In the genomic region with DNA sequence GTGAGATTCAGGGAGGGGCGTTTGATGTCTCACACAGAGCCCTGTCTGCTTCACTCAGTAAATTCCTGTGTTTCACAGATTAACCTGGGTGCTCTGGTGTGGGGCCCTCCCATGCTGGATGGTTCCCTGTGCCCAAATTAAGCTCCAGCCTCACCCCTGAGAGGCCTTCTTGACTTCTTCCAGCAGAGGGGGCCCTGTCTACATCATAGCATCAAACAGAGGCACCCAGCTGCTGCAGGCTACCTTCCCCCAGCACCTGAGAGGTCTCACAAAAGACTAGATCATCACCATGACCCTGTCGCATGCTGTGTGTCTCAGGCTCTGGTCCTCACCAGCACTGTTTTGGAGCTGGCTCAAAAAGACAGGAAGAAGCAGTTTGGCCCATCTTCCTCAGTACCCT, we compare ENCODE assay signal across 18 mouse cellular contexts. TPM values are rescaled to one million over a fixed set of nuclear protein-coding genes. Genes with fewer than 3 reads are reported as not detected.
DNase-seq lines count a peak whose midpoint lies in the region; ATAC-seq and TF ChIP-seq lines count a peak whose summit lies in the region.
"Had no signal": no experiment of that assay in that cellular context is flagged by ENCODE, and none has a peak within 500 bp of the region (broad histone marks: within the 10 kb centered on the region; RNA-seq: fewer than 3 reads in every experiment).

No protein-coding gene starts in this region.

- H3K4me2 ChIP-seq in liver, postnatal 0 days (ENCODE audit: low read depth, low read length), result no peak overlapping the region
- no peak overlapping the region for H3K4me2 ChIP-seq in liver, embryonic 12.5 days
- no peak overlapping the region for H3K4me2 ChIP-seq in CH12.LX (ENCODE audit: insufficient read depth, low read depth, poor library complexity, severe bottlenecking)
- H3K4me2 ChIP-seq: embryonic facial prominence, embryonic 13.5 days; heart, embryonic 15.5 days; kidney, embryonic 15.5 days; limb, embryonic 13.5 days; midbrain, embryonic 13.5 days had no signal

- DNase-seq in gastrocnemius, adult 2 months, result no peak
- DNase-seq in gastrocnemius, postnatal 25 days, result no peak
- DNase-seq in liver, postnatal 0 days, result no peak
- DNase-seq in CH12.LX (ENCODE audit: extremely low read depth) (no peak), MEL (ENCODE audit: low read depth, low spot score) (no peak)
- no peak for DNase-seq in heart, adult 8-10 months (ENCODE audit: low spot score)
- DNase-seq: cerebellum, adult 8-10 months; layer of hippocampus, postnatal 36 days had no signal

- ATAC-seq in liver, postnatal 0 days, result no peak
- no peak for ATAC-seq in liver, embryonic 12.5 days
- ATAC-seq: forebrain, embryonic 14.5 days; intestine, embryonic 16.5 days; lung, postnatal 0 days; midbrain, embryonic 13.5 days had no signal

- no peak for TF ChIP-seq POLR2A in CH12.LX (IDR thresholded peaks at IDR 0.05; ENCODE audit: low read depth, low read length)
- TF ChIP-seq POLR2A in MEL (IDR thresholded peaks at IDR 0.05; ENCODE audit: control insufficient read depth in 1 of 2, insufficient read depth in 1 of 2, low read depth in 1 of 2, low read length in 2 of 2, poor library complexity in 1 of 2), result no peak

- H3K27ac ChIP-seq in gastrocnemius, adult 2 months, result no peak overlapping the region
- no peak overlapping the region for H3K27ac ChIP-seq in liver, postnatal 0 days (ENCODE audit: low read depth)
- H3K27ac ChIP-seq in liver, embryonic 12.5 days, result no peak overlapping the region
- H3K27ac ChIP-seq in CH12.LX (ENCODE audit: insufficient read depth, low read depth) (no peak overlapping the region), MEL (ENCODE audit: control insufficient read depth, low read depth, low read length) (no peak overlapping the region)
- H3K27ac ChIP-seq: embryonic facial prominence, embryonic 13.5 days; heart, embryonic 15.5 days; kidney, embryonic 15.5 days; limb, embryonic 13.5 days; liver, embryonic 14.5 days; midbrain, embryonic 13.5 days had no signal

- 69% methylated on average over 2 of the region's 2 CpGs for WGBS in liver, postnatal 0 days (ENCODE audit: insufficient replicate concordance)
- 63% methylated on average over 2 of the region's 2 CpGs for WGBS in liver, embryonic 12.5 days (ENCODE audit: insufficient replicate concordance)

- H3K9me3 ChIP-seq in liver, postnatal 0 days (ENCODE audit: low read length), result no peaks in the 10 kb centered on the region
- no peaks in the 10 kb centered on the region for H3K9me3 ChIP-seq in liver, embryonic 12.5 days (replicated peaks)
- H3K9me3 ChIP-seq in CH12.LX (replicated peaks; ENCODE audit: low read length) (peaks cover 18% of the 10 kb centered on the region), MEL (replicated peaks; ENCODE audit: insufficient read depth, low read length) (no peaks in the 10 kb centered on the region)
- H3K9me3 ChIP-seq: embryonic facial prominence, embryonic 13.5 days; heart, embryonic 15.5 days; kidney, embryonic 15.5 days; limb, embryonic 13.5 days; midbrain, embryonic 13.5 days had no signal

- dilution Hi-C loops in CH12.LX (cut with MboI; ENCODE audit: extremely low pct_ligation_motif_present, extremely low pct_unique_long_range_greater_than_20kb, low sequenced_read_pairs), result no loop called here

- TF ChIP-seq EP300 in liver, postnatal 0 days (IDR thresholded peaks at IDR 0.05; ENCODE audit: low read depth), result no peak
- TF ChIP-seq EP300 in CH12.LX (IDR thresholded peaks at IDR 0.05; ENCODE audit: low read length) (no peak), MEL (IDR thresholded peaks at IDR 0.05; ENCODE audit: low read depth in 1 of 2, low read length in 2 of 2) (no peak)

- H3K4me3 ChIP-seq in gastrocnemius, adult 2 months, result no peak overlapping the region
- no peak overlapping the region for H3K4me3 ChIP-seq in liver, postnatal 0 days (ENCODE audit: low read depth, low read length)
- no peak overlapping the region for H3K4me3 ChIP-seq in liver, embryonic 12.5 days
- H3K4me3 ChIP-seq in CH12.LX (replicated peaks in 1 of 3; ENCODE audit: low read depth in 2 of 3, low read length in 2 of 3, poor library complexity in 1 of 3), result no peak overlapping the region
- H3K4me3 ChIP-seq in MEL (ENCODE audit: control insufficient read depth in 1 of 2, insufficient read depth in 1 of 2, low read depth in 2 of 2, low read length in 2 of 2), result no peak overlapping the region
- H3K4me3 ChIP-seq: embryonic facial prominence, embryonic 13.5 days; heart, embryonic 15.5 days; kidney, embryonic 15.5 days; limb, embryonic 13.5 days; midbrain, embryonic 13.5 days had no signal

- intact Hi-C loops in gastrocnemius, adult 2 months (cut with DNase I), result no loop called here

- H3K36me3 ChIP-seq in liver, postnatal 0 days (replicated peaks; ENCODE audit: insufficient read depth, low read length), result no peaks in the 10 kb centered on the region
- no peaks in the 10 kb centered on the region for H3K36me3 ChIP-seq in liver, embryonic 12.5 days
- H3K36me3 ChIP-seq in CH12.LX (replicated peaks in 1 of 2; ENCODE audit: control insufficient read depth in 1 of 2, insufficient read depth in 1 of 2, low read length in 1 of 2) (no peaks in the 10 kb centered on the region), MEL (ENCODE audit: control insufficient read depth in 1 of 2, insufficient read depth in 2 of 2, low read length in 2 of 2) (no peaks in the 10 kb centered on the region)

- H3K79me2 ChIP-seq in CH12.LX (replicated peaks; ENCODE audit: control insufficient read depth, extremely low read depth, insufficient read depth, poor library complexity, severe bottlenecking) (no peaks in the 10 kb centered on the region), MEL (ENCODE audit: control insufficient read depth, insufficient read depth, low read length, poor library complexity) (no peaks in the 10 kb centered on the region)

- H3K9ac ChIP-seq in liver, postnatal 0 days (replicated peaks), result no peak overlapping the region
- H3K9ac ChIP-seq in liver, embryonic 12.5 days, result no peak overlapping the region
- H3K9ac ChIP-seq in CH12.LX (ENCODE audit: insufficient read depth, low read depth) (no peak overlapping the region), MEL (ENCODE audit: control insufficient read depth, low read depth, low read length, poor library complexity, severe bottlenecking) (no peak overlapping the region)
- H3K9ac ChIP-seq: embryonic facial prominence, embryonic 13.5 days; heart, embryonic 15.5 days; kidney, embryonic 15.5 days; limb, embryonic 13.5 days; liver, embryonic 14.5 days; midbrain, embryonic 13.5 days had no signal

- no peaks in the 10 kb centered on the region for H3K27me3 ChIP-seq in liver, postnatal 0 days (ENCODE audit: insufficient read depth, low read length)
- no peaks in the 10 kb centered on the region for H3K27me3 ChIP-seq in liver, embryonic 12.5 days (replicated peaks)
- H3K27me3 ChIP-seq in CH12.LX (replicated peaks), result peaks cover 33% of the 10 kb centered on the region
- peaks cover 0 to 3% of the 10 kb centered on the region in 2 experiments; a peak in 3 of 4 replicates for H3K27me3 ChIP-seq in MEL (ENCODE audit: control insufficient read depth in 1 of 2, insufficient read depth in 2 of 2, low read length in 2 of 2)
- H3K27me3 ChIP-seq: embryonic facial prominence, embryonic 13.5 days; heart, embryonic 15.5 days; kidney, embryonic 15.5 days; limb, embryonic 13.5 days; midbrain, embryonic 13.5 days had no signal

- TF ChIP-seq RAD21 in CH12.LX (IDR thresholded peaks at IDR 0.05; ENCODE audit: low read depth, low read length) (peak; percentile 66), MEL (IDR thresholded peaks at IDR 0.05; ENCODE audit: low read depth, low read length) (peak; percentile 18)

- TF ChIP-seq CTCF in gastrocnemius, adult 2 months (IDR thresholded peaks at IDR 0.05), result peak; percentile 18; the same call in 1 of the 2 replicates
- peak; percentile 20; the same call in 1 of the 2 replicates for TF ChIP-seq CTCF in liver, postnatal 0 days (IDR thresholded peaks at IDR 0.05; ENCODE audit: low read depth)
- peak in 1 of 2 experiments; percentile 65; a peak in 2 of 4 replicates for TF ChIP-seq CTCF in CH12.LX (conservative IDR thresholded peaks at IDR 0.05 in 1 of 2, IDR thresholded peaks at IDR 0.05 in 1 of 2; ENCODE audit: low read depth in 2 of 2, low read length in 2 of 2)
- peak in 1 of 3 experiments; percentile 31; a peak in 2 of 6 replicates for TF ChIP-seq CTCF in MEL (IDR thresholded peaks at IDR 0.05 in 2 of 3, conservative IDR thresholded peaks at IDR 0.05 in 1 of 3; ENCODE audit: control insufficient read depth in 1 of 3, insufficient read depth in 1 of 3, low read depth in 2 of 3, low read length in 3 of 3, poor library complexity in 1 of 3, severe bottlenecking in 1 of 3)

- H3K4me1 ChIP-seq in liver, postnatal 0 days (ENCODE audit: insufficient read depth), result no peaks in the 10 kb centered on the region
- H3K4me1 ChIP-seq in liver, embryonic 12.5 days, result peaks cover 11% of the 10 kb centered on the region
- H3K4me1 ChIP-seq in CH12.LX (ENCODE audit: control insufficient read depth in 1 of 2, insufficient read depth in 2 of 2), result peaks cover 31 to 39% of the 10 kb centered on the region in 2 experiments
- no peaks in the 10 kb centered on the region for H3K4me1 ChIP-seq in MEL (ENCODE audit: control insufficient read depth in 1 of 2, insufficient read depth in 2 of 2, low read length in 2 of 2)

- in situ Hi-C loops in CH12.LX (cut with MboI; ENCODE audit: low pct_ligation_motif_present, low pct_unique_long_range_greater_than_20kb, low sequenced_read_pairs), result loop anchor here (5.0 to 25.0 kb wide), 2 partner anchors 255 to 550 kb away; no protein-coding TSS in a partner anchor

TF ChIP-seq in CH12.LX, 34 proteins besides CTCF, POLR2A, EP300 and RAD21:
- TF ChIP-seq SMC3 (IDR thresholded peaks at IDR 0.05; ENCODE audit: low read depth, low read length) (peak; percentile 42), ETS1 (conservative IDR thresholded peaks at IDR 0.05; ENCODE audit: low read depth, low read length) (no peak)

TF ChIP-seq in MEL, 35 proteins besides CTCF, POLR2A, EP300 and RAD21 (continues in another document):
- no peak for TF ChIP-seq BHLHE40 (IDR thresholded peaks at IDR 0.05; ENCODE audit: borderline replicate concordance, low read depth, low read length)
- TF ChIP-seq POLR2AphosphoS5 (IDR thresholded peaks at IDR 0.05; ENCODE audit: borderline replicate concordance, low read depth, low read length), result no peak
- no peak for TF ChIP-seq POLR2AphosphoS2 (IDR thresholded peaks at IDR 0.05; ENCODE audit: low read length)
- TF ChIP-seq CHD1 (IDR thresholded peaks at IDR 0.05; ENCODE audit: low read depth, low read length), result no peak
- no peak for TF ChIP-seq MXI1 (IDR thresholded peaks at IDR 0.05; ENCODE audit: low read depth, low read length)

RNA-seq across cellular contexts. Expression of a gene that starts 25.0 kb away (rescaled TPM):
- total RNA-seq in gastrocnemius, adult 2 months (2021), result 1 to 10 TPM; 3.4 to 6.1 TPM
- total RNA-seq in gastrocnemius, postnatal 25 days (2021), result 1 to 10 TPM; 3.5 to 7.0 TPM
- polyA plus RNA-seq in liver, postnatal 0 days (2015; fragmentation: Nextera tagmentation; extraction: Ambion mirVana), result 4.0 and 5.7 TPM in 2 replicates
- 2.6 and 3.2 TPM in 2 replicates for polyA plus RNA-seq in liver, embryonic 12.5 days (2016; fragmentation: Nextera tagmentation; extraction: Ambion mirVana)
- total RNA-seq in CH12.LX (2012; rRNA removed) (17.4 and 32.1 TPM in 2 replicates), CH12.LX (2014; rRNA removed) (0.36 and 0.49 TPM in 2 replicates), MEL (2012; rRNA removed) (not detected in 2 replicates)
- polyA plus RNA-seq in CH12.LX (2012; ENCODE audit: insufficient read length, low read depth) (0.50 and 0.73 TPM in 2 replicates), MEL (2012; ENCODE audit: insufficient read depth in 1 of 2, insufficient read length in 2 of 2, low read depth in 1 of 2, low replicate concordance in 2 of 2, missing spikeins in 1 of 2) (not detected)
- 10 to 100 TPM; 14.0 to 37.8 (median 23.2) TPM for total RNA-seq in heart, adult 8-10 months (2022)
